Mouse (Mus musculus) layer of hippocampus, postnatal 14 days (tissue): ENCODE measurements around the gene Lat2. TPM values are rescaled to one million over a fixed set of nuclear protein-coding genes. Genes with fewer than 3 reads are reported as not detected.
A peak's percentile ranks its signal among the peaks of the same experiment; 100 is the strongest.

Source experiments
- DNase-seq, 2 experiments: peaks; one replicate each; pipeline ENCODE4 v3.0.0; 2021 to 2022; ENCODE audit warnings: low spot score in 2 of 2, mixed read lengths in 1 of 2
- total RNA-seq, 2 experiments: library from RNA; stranded (reverse); gene quantifications; 2 replicates each; pipeline ENCODE4 v1.2.3; 2021

Gene Lat2
- total RNA-seq, 2 experiments from 2014 or later = 1.4 to 2.8 TPM

DNA sequence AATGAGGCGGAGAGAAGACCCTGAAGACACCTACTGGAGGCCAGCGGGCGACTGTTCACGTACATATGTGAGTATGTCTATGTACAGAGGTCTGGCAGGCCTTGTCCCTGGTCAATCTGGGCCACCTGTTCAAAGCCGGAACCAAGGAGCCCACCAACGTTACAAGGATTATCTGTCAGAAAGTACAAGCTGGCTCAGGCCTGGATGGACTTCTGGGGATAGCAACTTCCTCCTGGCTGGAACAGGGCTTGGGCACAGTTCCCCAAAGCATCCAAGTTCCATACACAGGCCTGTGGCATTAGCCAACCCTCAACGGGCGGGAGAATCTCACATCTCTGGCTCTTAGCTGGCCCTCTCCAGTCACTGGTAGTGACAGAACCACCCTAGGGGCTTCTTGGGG lies 529 bp downstream of the Lat2 start:
- no peak for DNase-seq

DNA sequence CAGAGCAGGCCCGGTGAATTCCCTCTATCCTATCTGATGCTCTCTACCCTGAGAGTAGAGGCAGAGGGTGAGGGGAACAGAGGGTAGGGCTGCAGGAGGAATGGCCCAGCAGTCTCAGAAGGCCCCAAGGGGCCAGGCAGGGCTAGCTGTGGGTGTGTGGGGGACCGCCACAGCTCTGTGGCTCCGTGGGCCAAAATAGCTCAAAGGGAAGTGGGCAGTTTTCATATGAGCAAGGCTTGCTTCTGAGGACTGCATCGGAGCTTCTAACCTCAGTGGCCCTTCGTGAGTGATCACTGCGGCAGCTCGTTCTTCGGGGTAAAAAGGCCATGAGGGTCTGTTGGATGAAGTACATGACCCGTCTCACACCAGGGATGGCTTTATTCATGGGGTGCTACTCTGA lies 1.1 kb downstream of the Lat2 start:
- DNase-seq = no peak

DNA sequence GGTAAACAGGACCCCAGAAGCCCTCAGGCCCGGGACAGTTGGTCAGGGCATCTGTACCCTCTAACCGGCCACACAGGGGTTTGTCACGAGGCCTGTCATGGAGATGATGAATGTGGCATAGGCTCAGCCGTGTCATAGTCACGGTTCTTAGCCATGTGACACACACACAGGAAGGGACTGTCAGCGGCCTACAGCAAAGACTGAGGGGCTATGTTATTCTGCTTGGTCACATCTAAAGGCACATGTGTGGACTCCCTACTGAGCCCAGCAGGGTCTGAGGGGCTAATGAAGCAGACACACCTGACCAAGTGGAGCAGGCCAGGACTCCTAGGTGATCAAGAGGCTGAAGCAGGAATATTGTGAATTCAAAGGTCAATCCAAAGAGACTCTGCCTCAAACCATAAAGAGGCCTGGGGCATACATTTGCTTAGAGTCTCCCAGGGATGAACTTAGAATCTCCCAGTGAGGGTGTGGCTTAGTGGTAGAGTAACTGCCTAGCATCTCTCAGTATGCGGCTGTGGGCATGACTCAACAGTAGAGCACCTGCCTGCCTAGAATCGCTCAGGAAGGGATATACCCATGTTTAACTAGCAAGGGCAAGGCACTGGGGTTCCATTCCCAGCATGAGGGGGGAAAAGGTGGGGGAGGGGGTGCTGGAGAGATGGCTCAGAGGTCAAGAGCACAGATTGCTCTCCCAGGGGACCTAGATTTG lies 2.9 kb downstream of the Lat2 start:
- no peak for DNase-seq

GRCm38 (mm10) chr5:134609916-134610643 lies 4.7 kb downstream of the Lat2 start:
- no peak for DNase-seq

GRCm38 (mm10) chr5:134607121-134607520 lies 7.7 kb downstream of the Lat2 start:
- no peak for DNase-seq

DNA sequence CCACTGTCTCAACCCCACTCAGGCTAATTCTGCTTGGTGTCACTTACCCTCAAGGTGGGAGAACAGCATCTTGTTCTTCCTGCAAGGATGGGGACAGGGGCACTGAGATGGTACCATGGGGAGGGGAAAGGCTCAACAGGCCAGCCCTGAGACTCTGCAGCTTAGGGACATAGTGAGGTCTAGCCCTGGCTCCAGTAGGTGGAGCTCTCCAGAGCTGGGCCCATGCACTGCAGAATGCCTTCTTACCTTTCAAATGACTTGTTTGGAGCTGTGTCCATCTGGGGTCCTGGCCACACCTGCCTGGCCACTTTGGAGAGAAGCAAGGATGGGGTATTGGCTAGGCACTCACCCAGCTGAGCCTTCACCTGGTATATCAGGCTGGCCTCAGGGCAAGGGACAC lies 8.5 kb downstream of the Lat2 start:
- no peak for DNase-seq

DNA sequence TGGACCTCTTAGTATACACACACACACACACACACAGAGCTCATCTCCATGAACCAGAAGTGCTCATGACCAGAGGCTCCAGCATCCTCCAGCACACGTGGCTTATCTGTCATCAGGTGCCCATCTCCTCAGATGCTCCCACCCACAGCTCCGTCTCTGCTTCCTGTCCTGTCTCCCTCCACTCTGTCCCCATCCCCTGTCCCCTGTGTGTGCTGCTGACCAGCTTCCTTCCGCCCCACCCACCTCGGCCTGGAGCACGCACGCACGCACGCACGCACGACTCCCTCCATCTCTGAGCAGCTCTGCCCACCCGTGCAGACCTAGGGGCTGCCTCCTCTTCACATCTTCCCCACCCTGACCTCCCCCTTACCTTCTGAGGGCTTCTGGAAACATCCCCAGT lies 10.4 kb downstream of the Lat2 start:
- no peak for DNase-seq

DNA sequence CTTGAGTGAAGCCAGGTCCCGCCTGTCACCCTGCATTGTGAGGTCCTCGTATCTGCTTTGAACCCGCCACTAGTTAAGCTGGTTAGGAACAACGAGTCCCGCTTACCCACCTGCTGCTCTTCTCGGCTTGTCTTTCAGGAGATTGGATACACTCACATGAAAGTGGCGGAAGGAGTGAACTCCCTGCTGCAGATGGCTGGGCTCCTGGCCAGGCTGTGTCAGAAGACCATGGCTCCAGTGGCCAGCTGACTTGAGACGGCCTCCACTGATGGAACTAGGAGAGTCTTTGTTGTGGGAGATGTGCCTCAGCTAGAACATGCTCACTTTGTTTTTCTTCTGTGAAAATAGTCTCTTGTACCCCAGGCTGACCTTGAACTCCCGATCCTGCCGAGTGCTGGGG lies 17.1 kb downstream of the Lat2 start:
- DNase-seq = no peak

DNA sequence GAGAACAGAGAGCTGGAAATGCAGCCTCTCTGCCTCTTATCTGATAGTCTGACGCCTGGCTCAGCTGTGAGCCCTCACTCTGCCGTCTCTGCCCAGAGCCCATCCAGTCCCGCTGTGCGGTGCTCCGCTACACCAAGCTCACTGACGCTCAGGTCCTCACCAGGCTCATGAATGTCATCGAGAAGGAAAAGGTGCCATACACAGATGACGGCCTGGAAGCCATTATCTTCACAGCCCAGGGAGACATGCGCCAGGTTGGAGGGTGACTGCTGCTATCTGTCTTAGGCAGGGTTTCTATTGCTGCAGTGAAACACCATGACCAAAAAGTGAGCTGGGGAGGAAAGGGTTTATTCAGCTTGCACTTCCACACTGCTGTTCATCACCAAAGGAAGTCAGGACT lies 21.7 kb downstream of the Lat2 start:
- DNase-seq = no peak

GRCm38 (mm10) chr5:134592026-134592581 lies 22.7 kb downstream of the Lat2 start:
- DNase-seq = no peak

GRCm38 (mm10) chr5:134589900-134590299 lies 24.9 kb downstream of the Lat2 start:
- no peak for DNase-seq

DNA sequence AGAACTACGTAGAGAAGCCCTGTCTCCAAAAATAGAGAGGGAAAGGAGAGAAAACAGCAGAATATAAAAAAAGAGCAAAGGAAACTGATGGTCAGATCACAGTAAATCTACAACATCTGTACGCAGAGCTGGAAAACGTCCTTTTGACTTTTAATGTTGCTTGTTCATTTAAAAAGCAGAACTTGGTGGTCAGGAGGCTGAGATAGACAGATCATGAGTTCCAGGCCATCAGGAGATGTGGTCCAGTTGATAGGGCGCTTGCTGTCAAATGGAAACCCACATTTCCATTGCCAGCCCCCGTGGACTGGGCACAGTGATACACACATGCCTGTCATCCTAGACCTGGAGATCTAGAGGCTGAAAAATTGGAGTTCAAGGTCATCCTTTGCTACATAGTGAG lies 30.0 kb downstream of the Lat2 start:
- DNase-seq = no peak

GRCm38 (mm10) chr5:134583884-134584213 lies 31.0 kb downstream of the Lat2 start:
- no peak for DNase-seq

- no peak for DNase-seq
Measured at GRCm38 (mm10) chr5:134583006-134583883, 31.6 kb downstream of the Lat2 start.

GRCm38 (mm10) chr5:134582221-134582907 lies 32.5 kb downstream of the Lat2 start:
- peak; percentile 96 to 98 for DNase-seq

DNA sequence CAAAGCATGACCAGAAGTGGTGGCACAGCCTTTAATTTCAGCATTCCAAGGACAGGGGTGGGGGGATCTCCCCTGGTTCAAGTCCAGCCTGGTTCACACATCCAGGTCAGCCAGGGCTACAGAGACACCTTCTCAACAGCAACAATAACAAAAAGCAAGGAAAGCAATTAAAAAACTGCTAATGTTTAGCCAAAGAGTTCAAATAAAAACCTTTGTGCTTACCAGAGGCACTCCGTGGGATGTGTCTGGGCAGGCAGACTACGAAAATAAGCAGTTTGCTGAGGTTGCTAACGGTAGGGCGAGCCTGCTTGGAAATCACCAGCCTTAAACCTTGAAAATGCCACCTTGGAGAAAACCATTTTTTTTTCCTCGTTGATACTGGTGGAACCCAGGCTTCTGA lies 33.7 kb downstream of the Lat2 start, which contains the start of gene Rfc2:
TSS of gene Rfc2 (plus strand) at position 221 of the 400 bp plus-strand sequence.
- DNase-seq = no peak

DNA sequence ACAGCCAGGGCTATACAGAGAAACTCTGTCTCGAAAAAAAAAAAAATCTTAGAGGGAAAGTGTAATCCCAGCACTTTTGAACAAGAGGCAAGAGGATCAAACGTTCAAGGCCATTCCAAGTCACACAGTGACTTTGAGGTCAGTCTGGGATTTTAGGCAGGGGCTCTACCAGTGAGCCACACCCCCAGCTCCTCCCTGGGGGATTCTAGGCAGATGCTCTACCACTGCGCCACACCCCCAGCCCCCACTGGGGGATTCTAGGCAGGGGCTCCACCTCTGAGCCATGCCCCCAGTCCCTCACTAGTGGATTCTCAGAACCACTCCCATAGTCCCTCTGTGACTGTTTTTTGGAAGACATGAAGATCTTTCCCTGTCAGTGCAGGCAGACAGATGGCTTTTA lies 35.7 kb downstream of the Lat2 start:
- no peak for DNase-seq

DNA sequence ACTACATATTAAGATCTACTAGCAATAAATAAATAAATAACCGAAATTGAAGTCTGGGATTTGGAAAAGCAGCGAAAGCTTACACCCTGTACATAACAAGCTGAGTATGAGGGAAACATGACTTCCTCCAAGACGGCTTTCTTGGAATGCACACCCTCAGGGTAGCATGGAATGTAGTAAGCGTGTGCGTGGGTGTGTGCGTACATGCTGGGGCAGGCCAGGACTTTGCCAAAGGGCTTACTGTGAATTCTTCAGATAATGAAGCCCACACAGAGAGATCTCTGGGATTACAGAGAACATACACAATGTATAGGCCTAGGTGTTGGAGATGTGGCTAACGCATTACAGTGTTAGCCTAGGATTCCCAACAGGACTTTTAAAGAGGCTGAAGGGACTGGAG lies 37.3 kb downstream of the Lat2 start:
- no peak for DNase-seq

- no peak for DNase-seq
Measured at GRCm38 (mm10) chr5:134576517-134577220, 38.2 kb downstream of the Lat2 start.

GRCm38 (mm10) chr5:134575833-134576232 lies 39.0 kb downstream of the Lat2 start:
- DNase-seq = no peak
